Mouse (Mus musculus) stomach, postnatal 0 days (tissue): ENCODE measurements around the gene Rplp0.

Experiments
- CTCF ChIP-seq: IDR thresholded peaks from 2 replicates; pipeline ENCODE4 v1.5.1; 2016; ENCODE audit warnings: antibody characterized with exemption, low read depth, mild to moderate bottlenecking, moderate library complexity
- EP300 ChIP-seq: optimal IDR thresholded peaks from 2 replicates; pipeline ENCODE3; 2016; ENCODE audit warnings: antibody characterized with exemption

- no peak for TF ChIP-seq CTCF
- TF ChIP-seq EP300: no peak
Measured at GRCm38 (mm10) chr5:115525416-115525815, 33.9 kb upstream of the Rplp0 start.
